Mouse (Mus musculus) G1E (cell line): ENCODE data around the gene 1810062G17Rik.

Source experiments
- CTCF ChIP-seq: IDR thresholded peaks from 2 replicates; pipeline ENCODE4 v1.5.1; 2012; ENCODE audit warnings: low read depth, low read length, inconsistent platforms, mixed read lengths
- GATA1 ChIP-seq: IDR thresholded peaks from 2 replicates; pipeline ENCODE4 v1.6.1; 2012; ENCODE audit warnings: borderline replicate concordance, low read length, inconsistent platforms, mixed read lengths
- GATA2 ChIP-seq: IDR thresholded peaks from 2 replicates; pipeline ENCODE4 v1.6.1; 2012; ENCODE audit warnings: low read depth, low read length, inconsistent platforms, borderline replicate concordance
- POLR2AphosphoS5 ChIP-seq: IDR thresholded peaks from 2 replicates; pipeline ENCODE4 v1.6.1; 2012; ENCODE audit warnings: low read depth, low read length, inconsistent platforms; ENCODE audit not compliant: insufficient replicate concordance
- TAL1 ChIP-seq: conservative IDR thresholded peaks from 2 replicates; pipeline ENCODE4 v1.6.1; 2012; ENCODE audit warnings: low read depth, low read length, inconsistent platforms, mixed read lengths

GRCm38 (mm10) chr3:36505809-36506735, 30.3 kb downstream of the 1810062G17Rik start:
- no peak for TF ChIP-seq CTCF
- no peak for TF ChIP-seq TAL1
- TF ChIP-seq GATA1, result no peak
- no peak for TF ChIP-seq GATA2
- no peak for TF ChIP-seq POLR2AphosphoS5
